Mouse (Mus musculus) heart, adult 2 months (tissue): ENCODE results near the gene Pdxdc1. TPM values are rescaled to one million over a fixed set of nuclear protein-coding genes. Genes with fewer than 3 reads are reported as not detected.

Source experiments
- DNase-seq, 2 experiments: peaks; one replicate each; pipeline ENCODE4 v3.0.0; 2021
- H3K27ac ChIP-seq: fragments of 200-600 bp; 2 replicates; pipeline ENCODE4 v1.8.1; 2022
- H3K27me3 ChIP-seq: fragments of 200-500 bp; 2 replicates; pipeline ENCODE4 v1.6.1; 2012; ENCODE audit warnings: mild to moderate bottlenecking, low read length, inconsistent platforms, mixed read lengths; ENCODE audit not compliant: control insufficient read depth, insufficient read depth
- H3K36me3 ChIP-seq: fragments of 200-500 bp; 2 replicates; pipeline ENCODE4 v1.6.1; 2012; ENCODE audit warnings: low read length, inconsistent platforms; ENCODE audit not compliant: control insufficient read depth, insufficient read depth
- H3K4me1 ChIP-seq: fragments of 200-500 bp; 2 replicates; pipeline ENCODE4 v1.6.1; 2011; ENCODE audit warnings: low read length; ENCODE audit not compliant: control insufficient read depth, insufficient read depth
- H3K4me3 ChIP-seq: fragments of 200-600 bp; 2 replicates; pipeline ENCODE4 v1.8.1; 2022
- H3K79me2 ChIP-seq: fragments of 200-500 bp; replicated peaks from 2 replicates; pipeline ENCODE4 v1.6.1; 2012; ENCODE audit warnings: mild to moderate bottlenecking, inconsistent platforms, low read length, moderate library complexity, mixed read lengths; ENCODE audit not compliant: control insufficient read depth, insufficient read depth
- H3K9ac ChIP-seq: fragments of 200-500 bp; 2 replicates; pipeline ENCODE4 v1.6.1; 2012; ENCODE audit warnings: low read depth, mild to moderate bottlenecking, control low read depth, inconsistent platforms, low read length, mixed read lengths
- CTCF ChIP-seq: fragments of 200-600 bp; IDR thresholded peaks from 2 replicates; pipeline ENCODE4 v1.8.1; 2022; ENCODE audit warnings: antibody characterized with exemption, mild to moderate bottlenecking, moderate library complexity
- EP300 ChIP-seq: fragments of 200-500 bp; IDR thresholded peaks from 2 replicates; pipeline ENCODE4 v1.6.1; 2011; ENCODE audit warnings: low read depth, low read length, control low read depth; ENCODE audit not compliant: insufficient read depth
- POLR2A ChIP-seq: fragments of 200-500 bp; IDR thresholded peaks from 2 replicates; pipeline ENCODE4 v1.6.1; 2011; ENCODE audit warnings: mild to moderate bottlenecking, low read depth, low read length, control low read depth; ENCODE audit not compliant: insufficient read depth
- WGBS: fragments of 180-500 bp; shearing (Covaris S2); methylation state at CpG from one replicate; pipeline ENCODE4 v1.1.7; 2018; 5-methylcytosine and 5-hydroxymethylcytosine counted together
- intact Hi-C: fragments of 180-260 bp; cut with DNase I; formaldehyde crosslinking; loops from one replicate; pipeline ENCODE4 v1.15.1; 2025
- polyA plus RNA-seq: library from polyadenylated mRNA; depleted of rRNA; stranded (reverse); fragments of >200 nt; gene quantifications from 2 replicates; pipeline ENCODE4 v1.2.3, GENCODE M21; 2012
- total RNA-seq, 2 experiments: library from RNA; stranded (reverse); gene quantifications; 2 replicates each; pipeline ENCODE4 v1.2.3; 2021

The Pdxdc1 gene
- total and polyA plus RNA-seq, 3 experiments = 67.3 to 92.7 (median 71.3) TPM

- no peak overlapping the region for H3K4me3 ChIP-seq
- intact Hi-C loops = no loop called here
- WGBS = 68% methylated on average over 3 of the region's 3 CpGs
These were observed 6.6 kb downstream of the Pdxdc1 start for GRCm38 (mm10) chr16:13896357-13896756.

DNA sequence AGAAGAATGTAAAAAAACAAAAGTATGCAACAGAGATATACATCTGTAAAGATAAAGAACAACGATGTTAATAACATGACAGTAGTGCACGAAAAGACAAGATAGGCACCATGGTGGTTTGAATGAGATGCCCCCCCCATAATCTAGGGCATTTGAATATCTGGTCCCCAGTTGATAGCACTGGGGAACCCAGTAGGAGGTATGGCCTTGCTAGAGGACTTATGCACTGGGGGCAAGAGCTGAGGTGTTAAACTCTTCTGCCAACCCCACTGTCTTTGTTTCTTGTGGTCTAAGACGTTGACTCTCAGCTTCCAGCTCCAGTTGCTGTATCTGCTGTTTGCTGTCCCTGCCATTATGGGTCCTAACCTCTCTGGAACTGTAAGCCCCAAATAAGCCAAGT is 7.2 kb downstream of the Pdxdc1 start:
- Histone ChIP-seq H3K4me1 (no peaks in the 10 kb centered on the region; the same call in 1 of the 2 replicates), H3K79me2 (peaks cover 11% of the 10 kb centered on the region; the same call in 1 of the 2 replicates), H3K27ac (no peak overlapping the region), H3K4me3 (no peak overlapping the region), H3K9ac (no peak overlapping the region), H3K36me3 (no peaks in the 10 kb centered on the region), H3K27me3 (no peaks in the 10 kb centered on the region)
- WGBS = 87% methylated on average over 3 of the region's 3 CpGs
- intact Hi-C loops = no loop called here
- no peak for TF ChIP-seq EP300
- TF ChIP-seq POLR2A = no peak
- no peak for TF ChIP-seq CTCF
- DNase-seq = no peak

More at GRCm38 (mm10) chr16:13896357-13896756, 6.6 kb downstream of the Pdxdc1 start:
- H3K36me3 ChIP-seq = no peaks in the 10 kb centered on the region
- H3K4me1 ChIP-seq = no peaks in the 10 kb centered on the region; the same call in 1 of the 2 replicates
- DNase-seq = no peak
- no peak overlapping the region for H3K9ac ChIP-seq
- no peak overlapping the region for H3K27ac ChIP-seq
- no peak for TF ChIP-seq POLR2A
- TF ChIP-seq EP300 = no peak
- no peak for TF ChIP-seq CTCF
- H3K27me3 ChIP-seq = no peaks in the 10 kb centered on the region
- H3K79me2 ChIP-seq = peaks cover 11% of the 10 kb centered on the region; the same call in 1 of the 2 replicates

DNA sequence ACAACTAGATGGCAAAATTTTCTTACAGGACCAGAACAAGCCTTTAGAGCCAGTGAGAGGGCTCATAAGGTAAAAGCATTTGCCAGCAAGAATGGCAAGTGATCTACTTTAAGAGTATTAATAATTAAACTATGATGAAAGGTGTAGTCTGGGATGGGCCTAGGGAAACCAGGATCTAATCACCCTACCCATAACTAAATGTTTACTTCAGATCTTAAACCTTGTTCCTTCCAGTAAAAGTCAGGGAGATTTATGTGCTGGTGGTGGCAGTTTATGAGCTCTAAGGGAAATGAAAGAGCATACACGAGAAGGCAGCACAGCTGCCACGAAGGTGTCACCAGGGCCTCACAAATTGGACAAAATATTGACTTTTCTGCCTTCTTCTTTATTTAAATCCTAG is 8.8 kb downstream of the Pdxdc1 start:
- no peaks in the 10 kb centered on the region for H3K27me3 ChIP-seq
- no peak overlapping the region for H3K27ac ChIP-seq
- no peaks in the 10 kb centered on the region for H3K36me3 ChIP-seq
- no peak overlapping the region for H3K9ac ChIP-seq
- H3K4me3 ChIP-seq = no peak overlapping the region
- H3K79me2 ChIP-seq = peaks cover 11% of the 10 kb centered on the region; the same call in 1 of the 2 replicates
- no peak for DNase-seq
- 78% methylated on average over 2 of the region's 2 CpGs for WGBS
- intact Hi-C loops = no loop called here
- no peaks in the 10 kb centered on the region; the same call in 1 of the 2 replicates for H3K4me1 ChIP-seq
- TF ChIP-seq POLR2A (no peak), EP300 (no peak), CTCF (no peak)

DNA sequence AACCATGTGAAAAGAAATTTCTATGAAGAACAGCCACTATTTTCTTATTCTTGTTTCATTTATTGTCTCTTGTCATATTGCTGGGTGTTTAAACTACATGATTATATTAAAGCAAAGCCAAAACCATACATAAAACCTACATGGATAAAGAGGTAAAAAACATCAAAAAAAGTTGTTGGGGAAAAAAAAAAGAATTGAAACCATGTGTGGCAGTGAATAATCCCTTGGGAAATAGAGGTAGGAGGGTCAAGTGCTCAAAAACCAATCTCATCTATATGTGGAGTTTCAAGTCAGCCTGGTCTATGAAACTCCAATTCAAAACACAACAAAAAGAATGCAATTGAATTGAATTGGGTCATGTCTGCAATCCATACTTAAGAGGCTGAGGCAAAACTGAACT is 10.1 kb downstream of the Pdxdc1 start:
- H3K27ac ChIP-seq = no peak overlapping the region
- no peak overlapping the region for H3K4me3 ChIP-seq
- peaks cover 8% of the 10 kb centered on the region; the same call in 1 of the 2 replicates for H3K79me2 ChIP-seq
- TF ChIP-seq EP300 (no peak), CTCF (no peak), POLR2A (no peak)
- intact Hi-C loops = no loop called here
- no peak for DNase-seq
- no peaks in the 10 kb centered on the region for H3K36me3 ChIP-seq
- H3K4me1 ChIP-seq = no peaks in the 10 kb centered on the region
- H3K9ac ChIP-seq = no peak overlapping the region
- no peaks in the 10 kb centered on the region for H3K27me3 ChIP-seq

DNA sequence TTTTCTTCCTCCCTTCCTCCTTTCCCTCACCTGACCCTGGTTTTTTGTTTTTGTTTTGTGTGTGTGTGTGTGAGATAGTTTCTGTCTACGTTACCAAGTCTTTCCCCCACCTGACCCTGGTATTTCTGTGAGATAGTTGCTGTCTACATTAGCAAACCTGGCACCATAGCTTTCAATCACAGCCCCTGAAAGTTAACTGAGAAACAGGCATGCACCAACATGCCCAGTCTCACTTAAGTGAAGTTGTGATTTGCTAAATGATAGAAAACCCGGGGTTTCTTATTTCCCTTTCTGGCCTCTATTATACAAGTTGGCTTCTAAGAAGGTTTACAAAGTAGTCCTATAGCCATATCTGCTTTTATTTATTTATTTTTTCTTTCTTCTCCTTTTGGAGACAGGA is 12.5 kb downstream of the Pdxdc1 start:
- no peak for DNase-seq
- Histone ChIP-seq H3K4me3 (no peak overlapping the region), H3K27ac (no peak overlapping the region), H3K9ac (no peak overlapping the region), H3K4me1 (no peaks in the 10 kb centered on the region), H3K79me2 (peaks cover 4% of the 10 kb centered on the region; the same call in 1 of the 2 replicates), H3K36me3 (no peaks in the 10 kb centered on the region), H3K27me3 (no peaks in the 10 kb centered on the region)
- intact Hi-C loops = no loop called here
- 88% methylated on average over 2 of the region's 2 CpGs for WGBS
- TF ChIP-seq EP300 (no peak), POLR2A (no peak), CTCF (no peak)

- no peaks in the 10 kb centered on the region for H3K79me2 ChIP-seq
- intact Hi-C loops = no loop called here
- DNase-seq = no peak
- H3K27me3 ChIP-seq = no peaks in the 10 kb centered on the region
- peaks cover 3% of the 10 kb centered on the region; the same call in 1 of the 2 replicates for H3K36me3 ChIP-seq
- no peaks in the 10 kb centered on the region for H3K4me1 ChIP-seq
- no peak for TF ChIP-seq CTCF
- TF ChIP-seq EP300 = no peak
- no peak for TF ChIP-seq POLR2A
- H3K9ac ChIP-seq = no peak overlapping the region
- 35% methylated on average over 3 of the region's 3 CpGs for WGBS
- no peak overlapping the region for H3K27ac ChIP-seq
- H3K4me3 ChIP-seq = no peak overlapping the region
These were observed 19.7 kb downstream of the Pdxdc1 start for GRCm38 (mm10) chr16:13883094-13883774.
